Mouse (Mus musculus) thymus, adult 2 months (tissue): ENCODE results near the gene Ccpg1os.

ENCODE experiments used
- CTCF ChIP-seq: fragments of 200-500 bp; IDR thresholded peaks from 2 replicates; pipeline ENCODE4 v1.5.1; 2012; ENCODE audit warnings: mild to moderate bottlenecking, control low read depth, low read length, moderate library complexity, borderline replicate concordance; ENCODE audit not compliant: control insufficient read depth, poor library complexity, insufficient read depth; ENCODE audit errors: extremely low read depth
- POLR2A ChIP-seq: fragments of 200-500 bp; IDR thresholded peaks from 2 replicates; pipeline ENCODE4 v1.6.1; 2012; ENCODE audit warnings: mild to moderate bottlenecking, low read length, control low read depth, moderate library complexity; ENCODE audit not compliant: control insufficient read depth, poor library complexity, insufficient read depth; ENCODE audit errors: extremely low read depth

DNA sequence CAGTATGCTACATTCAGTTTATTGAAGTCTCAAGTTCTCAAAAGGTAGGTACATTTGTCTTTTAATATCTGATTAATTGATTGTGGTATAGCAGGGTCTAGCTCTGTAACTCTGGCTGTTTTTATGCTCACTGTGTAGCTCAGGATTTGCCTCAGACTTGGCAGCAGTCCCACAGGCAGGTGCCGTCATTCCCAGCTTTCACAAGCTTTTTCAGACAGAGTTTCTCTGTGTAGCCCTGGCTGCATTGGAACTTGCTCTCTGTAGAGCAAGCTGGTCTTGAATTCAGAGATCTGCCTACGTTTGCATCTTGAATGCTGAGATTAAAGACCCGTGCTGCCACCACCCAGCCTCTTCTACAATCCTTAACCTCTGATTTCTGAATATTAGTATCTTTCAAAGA is 17.0 kb upstream of the Ccpg1os start:
- TF ChIP-seq CTCF (no peak), POLR2A (no peak)
